Mouse (Mus musculus) megakaryocyte, embryonic 14.5 days (primary cell): ENCODE measurements around the gene Ptprz1.

Experiments
- FLI1 ChIP-seq: IDR thresholded peaks from 2 replicates; pipeline ENCODE4 v1.6.1; 2012; ENCODE audit warnings: low read length, inconsistent platforms, mixed read lengths
- GATA1 ChIP-seq: IDR thresholded peaks from 3 replicates; pipeline ENCODE4 v1.6.1; 2012; ENCODE audit warnings: mixed read lengths, low read length, inconsistent platforms, borderline replicate concordance

DNA sequence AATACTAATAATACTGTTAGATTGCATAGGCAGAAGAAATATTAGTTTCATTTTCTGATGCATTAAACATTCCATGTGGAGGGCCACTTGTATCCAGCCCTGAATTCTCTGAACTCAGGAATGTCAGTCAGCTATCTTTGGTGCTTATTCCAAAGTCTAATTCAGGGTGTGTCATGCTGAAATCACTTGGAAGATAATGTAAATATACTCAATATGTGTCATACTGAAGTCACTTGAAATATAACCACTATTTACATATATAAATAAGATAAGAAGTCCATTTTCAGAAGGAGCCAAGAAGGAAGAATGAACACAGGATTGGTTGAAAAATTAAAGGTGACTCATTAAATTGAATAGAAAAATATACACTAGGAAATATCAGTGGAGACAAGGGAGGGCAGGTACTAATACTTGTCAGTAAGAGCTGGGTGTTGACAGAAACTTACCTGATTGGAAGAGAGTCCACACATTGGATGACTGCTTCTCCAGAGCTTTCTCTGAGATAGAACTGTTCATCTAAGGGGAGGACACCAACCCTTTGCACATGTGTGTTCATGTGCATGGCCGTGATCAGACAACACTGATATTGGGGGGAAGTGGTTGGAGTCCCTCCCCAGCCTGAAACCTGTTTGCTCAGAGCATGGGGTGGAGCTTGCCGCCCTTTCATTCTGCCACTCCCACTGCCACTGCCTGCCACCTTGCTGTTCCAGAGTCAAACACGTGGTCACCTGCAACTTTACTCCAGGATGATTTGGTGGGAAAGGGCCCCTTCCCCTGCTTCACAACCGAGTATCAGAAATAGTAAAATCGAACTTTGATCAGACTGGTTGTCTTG is 209.5 kb downstream of the Ptprz1 start:
- TF ChIP-seq GATA1 (no peak), FLI1 (no peak)
